In the genomic region with DNA sequence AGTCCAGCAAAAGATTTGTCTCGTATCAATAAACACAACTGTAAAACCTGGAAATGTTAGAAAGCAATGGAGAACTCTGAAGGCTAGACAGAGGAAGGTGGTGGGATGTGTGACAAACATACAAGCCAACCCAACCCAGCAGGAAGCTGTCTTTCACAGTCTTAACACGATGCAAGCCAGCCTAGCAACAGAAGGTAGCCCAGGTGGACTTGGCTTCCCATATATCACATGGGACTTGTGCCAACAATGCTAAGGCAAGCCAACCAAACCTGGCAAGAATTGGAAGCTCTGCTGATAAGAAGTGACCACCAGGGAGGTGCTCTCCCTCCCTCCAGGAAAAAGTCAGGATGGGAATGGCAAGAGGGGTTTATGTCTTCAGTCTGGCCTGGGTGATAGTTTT, we compare ENCODE assay signal across 22 mouse cellular contexts. TPM values are rescaled to one million over a fixed set of nuclear protein-coding genes. Genes with fewer than 3 reads are reported as not detected.
DNase-seq lines count a peak whose midpoint lies in the region; ATAC-seq and TF ChIP-seq lines count a peak whose summit lies in the region.
"Had no signal": no experiment of that assay in that cellular context is flagged by ENCODE, and none has a peak within 500 bp of the region (broad histone marks: within the 10 kb centered on the region; RNA-seq: fewer than 3 reads in every experiment).

No protein-coding gene starts in this region.

- H3K36me3 ChIP-seq in midbrain, postnatal 0 days (ENCODE audit: insufficient read depth, low read length) = peaks cover 4% of the 10 kb centered on the region; the same call in 1 of the 2 replicates
- peaks cover 29% of the 10 kb centered on the region for H3K36me3 ChIP-seq in midbrain, embryonic 14.5 days (ENCODE audit: control insufficient read depth, insufficient read depth, low read length)

- H3K27me3 ChIP-seq in midbrain, postnatal 0 days (ENCODE audit: insufficient read depth, low read length) = no peaks in the 10 kb centered on the region
- H3K27me3 ChIP-seq in midbrain, embryonic 14.5 days (ENCODE audit: control insufficient read depth, insufficient read depth, low read length) = no peaks in the 10 kb centered on the region
- H3K27me3 ChIP-seq: embryonic facial prominence, embryonic 15.5 days; forebrain, embryonic 15.5 days; heart, embryonic 12.5 days; liver, embryonic 13.5 days; neural tube, embryonic 15.5 days had no signal

- WGBS in midbrain, postnatal 0 days = 85% methylated on average over 2 of the region's 2 CpGs
- 95% methylated on average over 2 of the region's 2 CpGs for WGBS in midbrain, embryonic 14.5 days

- H3K27ac ChIP-seq in midbrain, postnatal 0 days (ENCODE audit: low read depth, low read length) = no peak overlapping the region
- H3K27ac ChIP-seq in midbrain, embryonic 14.5 days (replicated peaks; ENCODE audit: low read depth, low read length) = no peak overlapping the region
- H3K27ac ChIP-seq: embryonic facial prominence, embryonic 15.5 days; forebrain, embryonic 15.5 days; hindbrain, embryonic 14.5 days; layer of hippocampus, adult 2 months; liver, embryonic 13.5 days; midbrain, embryonic 10.5 days; neural tube, embryonic 15.5 days had no signal

- H3K9ac ChIP-seq in midbrain, postnatal 0 days (replicated peaks; ENCODE audit: low read length, poor library complexity, severe bottlenecking) = no peak overlapping the region
- no peak overlapping the region for H3K9ac ChIP-seq in midbrain, embryonic 14.5 days (replicated peaks; ENCODE audit: low read length)
- H3K9ac ChIP-seq: embryonic facial prominence, embryonic 15.5 days; forebrain, embryonic 15.5 days; heart, embryonic 12.5 days; hindbrain, embryonic 14.5 days; liver, embryonic 13.5 days; lung, embryonic 14.5 days; neural tube, embryonic 15.5 days had no signal

- ATAC-seq in midbrain, postnatal 0 days (ENCODE audit: low FRiP score) = no peak
- no peak for ATAC-seq in midbrain, embryonic 14.5 days (ENCODE audit: low FRiP score, low TSS enrichment)
- peak; percentile 46; the same call in 1 of the 2 replicates for ATAC-seq in megakaryocyte-erythroid progenitor cell, adult 5-6 weeks (replicated peaks; ENCODE audit: low FRiP score, low TSS enrichment, poor library complexity, severe bottlenecking)
- ATAC-seq: forebrain, embryonic 15.5 days had no signal

- H3K9me3 ChIP-seq in midbrain, postnatal 0 days (ENCODE audit: low read length) = no peaks in the 10 kb centered on the region
- H3K9me3 ChIP-seq in midbrain, embryonic 14.5 days (ENCODE audit: control insufficient read depth, low read length) = no peaks in the 10 kb centered on the region
- H3K9me3 ChIP-seq: embryonic facial prominence, embryonic 15.5 days; forebrain, embryonic 15.5 days; liver, embryonic 13.5 days; midbrain, embryonic 10.5 days; neural tube, embryonic 15.5 days had no signal

- no peak overlapping the region for H3K4me2 ChIP-seq in midbrain, postnatal 0 days (ENCODE audit: low read depth, low read length, poor library complexity, severe bottlenecking)
- no peak overlapping the region for H3K4me2 ChIP-seq in midbrain, embryonic 14.5 days (ENCODE audit: low read length)
- H3K4me2 ChIP-seq: embryonic facial prominence, embryonic 15.5 days; forebrain, embryonic 15.5 days; heart, embryonic 12.5 days; hindbrain, embryonic 14.5 days; liver, embryonic 13.5 days; lung, embryonic 14.5 days; neural tube, embryonic 15.5 days had no signal

- TF ChIP-seq CTCF in midbrain, postnatal 0 days (IDR thresholded peaks at IDR 0.05) = no peak

- peak; percentile 72 for DNase-seq in midbrain, postnatal 0 days (ENCODE audit: low spot score)
- no peak for DNase-seq in midbrain, embryonic 14.5 days
- peak; percentile 83 for DNase-seq in cerebellum, adult 11 months
- peak; percentile 94 for DNase-seq in cerebellum, adult 9-10 months
- DNase-seq in kidney, adult 11 months = no peak
- no peak for DNase-seq in lung, postnatal 10 days
- DNase-seq: adrenal gland, postnatal 25 days; kidney, postnatal 25 days; layer of hippocampus, postnatal 36 days; liver, embryonic 13.5 days; lung, embryonic 14.5 days; lung, postnatal 4 days; thymus, adult 2 months had no signal

- no peak overlapping the region for H3K4me3 ChIP-seq in midbrain, postnatal 0 days (ENCODE audit: low read depth, low read length)
- H3K4me3 ChIP-seq in midbrain, embryonic 14.5 days (replicated peaks; ENCODE audit: low read depth, low read length) = no peak overlapping the region
- H3K4me3 ChIP-seq: embryonic facial prominence, embryonic 15.5 days; forebrain, embryonic 15.5 days; heart, embryonic 12.5 days; layer of hippocampus, adult 2 months; liver, embryonic 13.5 days; midbrain, embryonic 10.5 days; neural tube, embryonic 15.5 days had no signal

- H3K4me1 ChIP-seq in midbrain, postnatal 0 days (ENCODE audit: insufficient read depth, low read length) = no peaks in the 10 kb centered on the region
- no peaks in the 10 kb centered on the region for H3K4me1 ChIP-seq in midbrain, embryonic 14.5 days (ENCODE audit: control insufficient read depth, insufficient read depth, low read length)
- H3K4me1 ChIP-seq: embryonic facial prominence, embryonic 15.5 days; midbrain, embryonic 10.5 days; neural tube, embryonic 15.5 days had no signal

RNA-seq across cellular contexts. Expression of a gene that starts 6.9 kb away (rescaled TPM):
- total RNA-seq in midbrain, postnatal 0 days (2014; rRNA removed) = 36.5 and 44.3 TPM in 2 replicates
- polyA plus RNA-seq in midbrain, postnatal 0 days (2015; fragmentation: Nextera tagmentation; extraction: Ambion mirVana) = 7.6 and 8.9 TPM in 2 replicates
- polyA plus RNA-seq in midbrain, embryonic 14.5 days (2014; fragmentation: Nextera tagmentation; extraction: Ambion mirVana) = 10.1 and 13.5 TPM in 2 replicates
- total RNA-seq in megakaryocyte-erythroid progenitor cell, adult 5-6 weeks (2014; fragmentation: Nextera tagmentation) = 0.62 and 4.9 TPM in 2 replicates
- 0.05 and 1.3 TPM in 2 replicates for total RNA-seq in megakaryocyte-erythroid progenitor cell, adult 5-6 weeks (2017)
- polyA plus RNA-seq: C2C12 had no signal

RNA-seq across cellular contexts. Expression of a gene that starts 18.9 kb away (rescaled TPM):
- 22.5 and 26.1 TPM in 2 replicates for total RNA-seq in midbrain, postnatal 0 days (2014; rRNA removed)
- 9.3 and 11.8 TPM in 2 replicates for polyA plus RNA-seq in midbrain, postnatal 0 days (2015; fragmentation: Nextera tagmentation; extraction: Ambion mirVana)
- 14.5 and 20.5 TPM in 2 replicates for polyA plus RNA-seq in midbrain, embryonic 14.5 days (2014; fragmentation: Nextera tagmentation; extraction: Ambion mirVana)
- 35.9 and 49.6 TPM in 2 replicates for total RNA-seq in megakaryocyte-erythroid progenitor cell, adult 5-6 weeks (2014; fragmentation: Nextera tagmentation)
- 25.8 and 32.0 TPM in 2 replicates for total RNA-seq in megakaryocyte-erythroid progenitor cell, adult 5-6 weeks (2017)

RNA-seq across cellular contexts. Expression of a gene that starts 50.0 kb away (rescaled TPM):
- 364 and 388 TPM in 2 replicates for total RNA-seq in midbrain, postnatal 0 days (2014; rRNA removed)
- 241 and 251 TPM in 2 replicates for polyA plus RNA-seq in midbrain, postnatal 0 days (2015; fragmentation: Nextera tagmentation; extraction: Ambion mirVana)
- 94.2 and 166 TPM in 2 replicates for polyA plus RNA-seq in midbrain, embryonic 14.5 days (2014; fragmentation: Nextera tagmentation; extraction: Ambion mirVana)
- total RNA-seq in megakaryocyte-erythroid progenitor cell, adult 5-6 weeks (2014; fragmentation: Nextera tagmentation) = 485 and 613 TPM in 2 replicates
- 500 and 571 TPM in 2 replicates for total RNA-seq in megakaryocyte-erythroid progenitor cell, adult 5-6 weeks (2017)

Comparison
In these comparisons a context has a peak if more than half of its experiments do, and no peak if none do; other contexts are left out.
1. DNase-seq: peak in midbrain, postnatal 0 days (single experiment), cerebellum, adult 11 months (single experiment) and cerebellum, adult 9-10 months (single experiment); none in midbrain, embryonic 14.5 days (single experiment), kidney, adult 11 months (single experiment) and lung, postnatal 10 days (single experiment).